In the genomic region with DNA sequence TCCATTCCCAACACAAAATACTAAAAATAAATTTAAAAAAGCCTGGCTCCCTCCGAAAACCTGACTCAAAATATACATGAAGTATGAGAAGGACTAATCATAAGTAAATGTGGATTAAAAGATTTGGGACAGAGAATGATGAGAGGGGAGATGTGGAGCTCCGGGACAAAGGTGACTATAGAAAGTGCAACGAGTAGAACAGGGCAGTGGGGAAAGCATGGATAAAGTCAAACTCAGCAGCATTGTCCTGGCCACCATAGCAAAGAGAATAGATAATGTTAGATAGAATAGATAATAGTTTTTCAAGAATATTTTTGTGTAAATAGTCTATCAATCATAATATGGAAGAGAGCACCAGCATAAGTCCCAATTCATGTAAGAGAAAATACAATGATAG, we compare ENCODE assay signal across 9 mouse cellular contexts. TPM values are rescaled to one million over a fixed set of nuclear protein-coding genes. Genes with fewer than 3 reads are reported as not detected.
DNase-seq lines count a peak whose midpoint lies in the region; ATAC-seq and TF ChIP-seq lines count a peak whose summit lies in the region.
"Had no signal": no experiment of that assay in that cellular context is flagged by ENCODE, and none has a peak within 500 bp of the region (broad histone marks: within the 10 kb centered on the region; RNA-seq: fewer than 3 reads in every experiment).

No protein-coding gene starts in this region.

- WGBS in liver, embryonic 11.5 days = 74% methylated on average over 3 of the region's 3 CpGs
- 65% methylated on average over 3 of the region's 3 CpGs for WGBS in forebrain, embryonic 12.5 days
- WGBS in limb, embryonic 14.5 days = 78% methylated on average over 3 of the region's 3 CpGs

- no peak for ATAC-seq in liver, embryonic 11.5 days (replicated peaks; ENCODE audit: low FRiP score)
- ATAC-seq in forebrain, embryonic 12.5 days (ENCODE audit: low FRiP score) = no peak
- no peak for ATAC-seq in limb, embryonic 14.5 days (ENCODE audit: low FRiP score, low read depth)

- H3K27me3 ChIP-seq in liver, embryonic 11.5 days (replicated peaks; ENCODE audit: control insufficient read depth, insufficient read depth, low read length) = no peaks in the 10 kb centered on the region
- H3K27me3 ChIP-seq in forebrain, embryonic 12.5 days = no peaks in the 10 kb centered on the region
- H3K27me3 ChIP-seq in limb, embryonic 14.5 days (ENCODE audit: control insufficient read depth, insufficient read depth, low read length) = no peaks in the 10 kb centered on the region
- H3K27me3 ChIP-seq: Patski had no signal

- no peaks in the 10 kb centered on the region for H3K4me1 ChIP-seq in liver, embryonic 11.5 days (replicated peaks; ENCODE audit: control insufficient read depth, insufficient read depth, low read length)
- peaks cover 7% of the 10 kb centered on the region for H3K4me1 ChIP-seq in forebrain, embryonic 12.5 days
- no peaks in the 10 kb centered on the region for H3K4me1 ChIP-seq in limb, embryonic 14.5 days (ENCODE audit: control insufficient read depth, insufficient read depth, low read length)

- peak overlapping the region; percentile 70 for H3K4me3 ChIP-seq in liver, embryonic 11.5 days (ENCODE audit: low read depth, low read length)
- H3K4me3 ChIP-seq in forebrain, embryonic 12.5 days (replicated peaks) = peak overlapping the region; percentile 65
- peak overlapping the region; percentile 63 for H3K4me3 ChIP-seq in limb, embryonic 14.5 days (replicated peaks; ENCODE audit: low read length)

- TF ChIP-seq POLR2A in limb, embryonic 14.5 days (IDR thresholded peaks at IDR 0.05; ENCODE audit: borderline replicate concordance, extremely low read depth, insufficient read depth, insufficient read length) = no peak

- H3K9ac ChIP-seq in liver, embryonic 11.5 days (ENCODE audit: low read depth, low read length) = no peak overlapping the region
- peak overlapping the region; percentile 80; the same call in 1 of the 2 replicates for H3K9ac ChIP-seq in forebrain, embryonic 12.5 days
- peak overlapping the region; percentile 85; the same call in 1 of the 2 replicates for H3K9ac ChIP-seq in limb, embryonic 14.5 days (ENCODE audit: low read depth, low read length, severe bottlenecking)

- no peaks in the 10 kb centered on the region for H3K9me3 ChIP-seq in liver, embryonic 11.5 days (ENCODE audit: control insufficient read depth, low read length)
- no peaks in the 10 kb centered on the region for H3K9me3 ChIP-seq in forebrain, embryonic 12.5 days
- H3K9me3 ChIP-seq in limb, embryonic 14.5 days (ENCODE audit: control insufficient read depth, low read length) = no peaks in the 10 kb centered on the region

- no peak for DNase-seq in liver, embryonic 11.5 days (ENCODE audit: low spot score)
- DNase-seq in liver = no peak
- DNase-seq in limb, embryonic 14.5 days (ENCODE audit: low spot score) = no peak
- DNase-seq in retina, postnatal 1 day = peak; percentile 2
- no peak for DNase-seq in cerebellum, adult 8-10 months
- no peak for DNase-seq in right cerebral cortex, adult 2 months (ENCODE audit: low spot score in 2 of 2)
- DNase-seq in frontal cortex, postnatal 36 days (ENCODE audit: low spot score in 2 of 2) = no peak

- H3K36me3 ChIP-seq in liver, embryonic 11.5 days (ENCODE audit: control insufficient read depth, insufficient read depth, low read length) = no peaks in the 10 kb centered on the region
- peaks cover 13% of the 10 kb centered on the region for H3K36me3 ChIP-seq in forebrain, embryonic 12.5 days (replicated peaks)
- H3K36me3 ChIP-seq in limb, embryonic 14.5 days (ENCODE audit: control insufficient read depth, insufficient read depth, low read length) = peaks cover 8% of the 10 kb centered on the region; the same call in 1 of the 2 replicates

- peak overlapping the region; percentile 66 for H3K4me2 ChIP-seq in liver, embryonic 11.5 days
- H3K4me2 ChIP-seq in forebrain, embryonic 12.5 days = peak overlapping the region; percentile 49
- H3K4me2 ChIP-seq in limb, embryonic 14.5 days (replicated peaks; ENCODE audit: low read depth, low read length, severe bottlenecking) = peak overlapping the region; percentile 47; the same call in 1 of the 2 replicates

- H3K27ac ChIP-seq in liver, embryonic 11.5 days (ENCODE audit: low read depth, low read length) = no peak overlapping the region
- H3K27ac ChIP-seq in forebrain, embryonic 12.5 days = peak overlapping the region; percentile 95
- no peak overlapping the region for H3K27ac ChIP-seq in limb, embryonic 14.5 days (replicated peaks; ENCODE audit: low read depth, low read length)

RNA-seq across cellular contexts. Expression of a gene that starts 48.7 kb away (rescaled TPM):
- polyA plus RNA-seq in liver, embryonic 11.5 days (2014; fragmentation: Nextera tagmentation; extraction: Ambion mirVana) = 6.6 and 7.8 TPM in 2 replicates
- 28.6 and 28.9 TPM in 2 replicates for polyA plus RNA-seq in forebrain, embryonic 12.5 days (2016; fragmentation: Nextera tagmentation; extraction: Ambion mirVana)
- polyA plus RNA-seq in limb, embryonic 14.5 days (2012; rRNA removed) = 13.0 and 14.5 TPM in 2 replicates
- polyA plus RNA-seq in limb, embryonic 14.5 days (2014; fragmentation: Nextera tagmentation; extraction: Ambion mirVana) = 26.7 and 28.5 TPM in 2 replicates
